Mouse (Mus musculus) lung, embryonic 14.5 days (tissue): ENCODE measurements around the gene Slc8a2. TPM values are rescaled to one million over a fixed set of nuclear protein-coding genes. Genes with fewer than 3 reads are reported as not detected.

ENCODE experiments used
- ATAC-seq: fragments of 200-750 bp; cut with Nextera tagmentation; 2 replicates; pipeline ENCODE4 v1.8.0; 2017; ENCODE audit warnings: mild to moderate bottlenecking, moderate TSS enrichment, moderate library complexity; ENCODE audit not compliant: insufficient read depth
- DNase-seq: peaks from one replicate; pipeline ENCODE4 v3.0.0-alpha.2; 2015
- H3K27ac ChIP-seq: fragments of 300-500 bp; sonication (generic); 2 replicates; pipeline ENCODE4 v1.5.1; 2014; ENCODE audit warnings: low read depth, mild to moderate bottlenecking, moderate library complexity
- H3K27me3 ChIP-seq: fragments of 300-500 bp; sonication (generic); 2 replicates; pipeline ENCODE4 v1.6.1; 2014; ENCODE audit warnings: low read length, control low read depth; ENCODE audit not compliant: insufficient read depth
- H3K36me3 ChIP-seq: fragments of 300-500 bp; sonication (generic); 2 replicates; pipeline ENCODE4 v1.6.1; 2014; ENCODE audit warnings: control low read depth; ENCODE audit not compliant: insufficient read depth
- H3K4me1 ChIP-seq: fragments of 300-500 bp; sonication (generic); 2 replicates; pipeline ENCODE4 v1.6.1; 2014; ENCODE audit warnings: antibody characterized with exemption, control low read depth; ENCODE audit not compliant: insufficient read depth
- H3K4me2 ChIP-seq: fragments of 300-500 bp; sonication (generic); 2 replicates; pipeline ENCODE4 v1.6.1; 2014; ENCODE audit warnings: mild to moderate bottlenecking
- H3K4me3 ChIP-seq: fragments of 300-500 bp; sonication (generic); 2 replicates; pipeline ENCODE4 v1.5.1; 2014; ENCODE audit warnings: low read depth, low read length
- H3K9ac ChIP-seq: fragments of 300-500 bp; sonication (generic); 2 replicates; pipeline ENCODE4 v1.6.1; 2014
- H3K9me3 ChIP-seq: fragments of 300-500 bp; sonication (generic); 2 replicates; pipeline ENCODE4 v1.6.1; 2016; ENCODE audit warnings: low read depth, low read length, control low read depth
- CTCF ChIP-seq: IDR thresholded peaks from 2 replicates; pipeline ENCODE4 v1.5.1; 2016; ENCODE audit warnings: antibody characterized with exemption, low read depth
- WGBS: fragments of 180-500 bp; shearing (Covaris S2); extraction: QIAGEN DNeasy Blood & Tissue Kit; methylation state at CpG from one replicate; pipeline ENCODE4 v1.1.7; 2014; 5-methylcytosine and 5-hydroxymethylcytosine counted together
- polyA plus RNA-seq: library from polyadenylated mRNA; unstranded; fragments of >200 nt; fragmentation: Nextera tagmentation; extraction: Ambion mirVana; gene quantifications from 2 replicates; pipeline ENCODE4 v1.2.1, GENCODE M21; 2014

Gene Slc8a2
- polyA plus RNA-seq, 1 experiment from 2014 or later = 0.17 TPM

- H3K4me1 ChIP-seq = no peaks in the 10 kb centered on the region
- H3K4me3 ChIP-seq = no peak overlapping the region
- DNase-seq (no peak), ATAC-seq (no peak)
- no peak overlapping the region for H3K9ac ChIP-seq
- peaks cover 47% of the 10 kb centered on the region for H3K36me3 ChIP-seq
- H3K27ac ChIP-seq = no peak overlapping the region
- no peak for TF ChIP-seq CTCF
- H3K4me2 ChIP-seq = no peak overlapping the region
- no peaks in the 10 kb centered on the region for H3K9me3 ChIP-seq
- 86% methylated on average over 15 of the region's 15 CpGs for WGBS
- H3K27me3 ChIP-seq = no peaks in the 10 kb centered on the region
These were observed 73.3 kb downstream of the Slc8a2 start for GRCm38 (mm10) chr7:16202756-16203504.

DNA sequence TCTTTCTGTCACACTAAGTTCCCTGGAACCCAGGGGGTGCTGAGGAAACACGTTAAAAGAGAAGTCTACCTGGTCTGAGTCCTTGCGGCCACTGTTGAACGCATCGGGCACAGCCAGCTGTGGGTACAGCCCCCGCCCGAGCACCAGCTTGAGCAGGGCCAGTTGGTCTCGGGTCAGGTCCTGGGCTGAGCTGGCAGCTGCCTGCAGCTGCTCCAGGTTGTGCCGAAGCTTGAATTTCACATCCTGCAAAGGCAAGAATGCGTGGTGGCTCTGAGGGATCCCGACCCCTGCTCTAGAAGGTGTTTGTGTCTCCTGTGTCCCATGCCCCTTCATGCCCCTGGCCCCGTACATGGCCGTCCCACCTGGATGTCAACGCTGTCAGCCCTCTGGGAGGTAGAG lies 73.9 kb downstream of the Slc8a2 start:
- Histone ChIP-seq H3K36me3 (peaks cover 41% of the 10 kb centered on the region), H3K4me1 (no peaks in the 10 kb centered on the region), H3K27ac (no peak overlapping the region), H3K4me2 (no peak overlapping the region), H3K9ac (no peak overlapping the region), H3K27me3 (no peaks in the 10 kb centered on the region), H3K4me3 (no peak overlapping the region), H3K9me3 (no peaks in the 10 kb centered on the region)
- ATAC-seq = no peak
- WGBS = 89% methylated on average over 13 of the region's 13 CpGs
- no peak for TF ChIP-seq CTCF
- no peak for DNase-seq

GRCm38 (mm10) chr7:16204791-16205190 lies 75.2 kb downstream of the Slc8a2 start:
- TF ChIP-seq CTCF = no peak
- no peak overlapping the region for H3K27ac ChIP-seq
- 79% methylated on average over 9 of the region's 9 CpGs for WGBS
- no peak for DNase-seq
- H3K27me3 ChIP-seq = no peaks in the 10 kb centered on the region
- H3K9me3 ChIP-seq = no peaks in the 10 kb centered on the region
- no peak overlapping the region for H3K4me2 ChIP-seq
- H3K9ac ChIP-seq = no peak overlapping the region
- H3K36me3 ChIP-seq = peaks cover 36% of the 10 kb centered on the region
- H3K4me3 ChIP-seq = no peak overlapping the region
- H3K4me1 ChIP-seq = peaks cover 8% of the 10 kb centered on the region; the same call in 1 of the 2 replicates
- no peak for ATAC-seq

DNA sequence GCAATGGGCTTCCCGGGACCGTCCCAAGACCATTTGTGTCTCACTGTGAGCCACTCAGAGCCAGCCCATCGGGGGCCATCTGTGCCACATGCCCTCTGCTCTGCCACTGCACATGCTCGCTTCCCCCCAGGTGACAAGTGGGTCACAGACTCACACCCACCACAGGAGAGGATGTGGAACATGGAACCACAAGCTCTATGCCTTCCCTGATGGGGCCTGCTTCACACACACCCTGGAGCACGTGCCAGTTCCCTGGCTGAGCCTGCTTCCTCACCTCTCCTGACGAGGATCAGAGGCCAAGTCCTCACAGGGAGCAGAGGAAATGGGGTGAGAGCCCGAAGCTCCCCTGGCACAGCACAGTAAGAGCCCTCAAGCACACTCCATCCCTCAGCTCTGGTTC lies 77.5 kb downstream of the Slc8a2 start:
- peaks cover 8% of the 10 kb centered on the region; the same call in 1 of the 2 replicates for H3K4me1 ChIP-seq
- H3K4me3 ChIP-seq = no peak overlapping the region
- H3K9ac ChIP-seq = no peak overlapping the region
- no peak for DNase-seq
- no peak overlapping the region for H3K4me2 ChIP-seq
- H3K27me3 ChIP-seq = no peaks in the 10 kb centered on the region
- ATAC-seq = no peak
- no peak for TF ChIP-seq CTCF
- H3K36me3 ChIP-seq = peaks cover 52% of the 10 kb centered on the region
- H3K9me3 ChIP-seq = no peaks in the 10 kb centered on the region
- 76% methylated on average over 7 of the region's 7 CpGs for WGBS
- no peak overlapping the region for H3K27ac ChIP-seq

- Histone ChIP-seq H3K9ac (no peak overlapping the region), H3K9me3 (no peaks in the 10 kb centered on the region), H3K4me3 (no peak overlapping the region), H3K4me2 (no peak overlapping the region), H3K4me1 (peaks cover 8% of the 10 kb centered on the region; the same call in 1 of the 2 replicates), H3K36me3 (peaks cover 51% of the 10 kb centered on the region), H3K27me3 (no peaks in the 10 kb centered on the region), H3K27ac (no peak overlapping the region)
- no peak for TF ChIP-seq CTCF
- WGBS = 82% methylated on average over 10 of the region's 10 CpGs
- no peak for ATAC-seq
- DNase-seq = no peak
These were observed 77.9 kb downstream of the Slc8a2 start for GRCm38 (mm10) chr7:16207496-16207895.

DNA sequence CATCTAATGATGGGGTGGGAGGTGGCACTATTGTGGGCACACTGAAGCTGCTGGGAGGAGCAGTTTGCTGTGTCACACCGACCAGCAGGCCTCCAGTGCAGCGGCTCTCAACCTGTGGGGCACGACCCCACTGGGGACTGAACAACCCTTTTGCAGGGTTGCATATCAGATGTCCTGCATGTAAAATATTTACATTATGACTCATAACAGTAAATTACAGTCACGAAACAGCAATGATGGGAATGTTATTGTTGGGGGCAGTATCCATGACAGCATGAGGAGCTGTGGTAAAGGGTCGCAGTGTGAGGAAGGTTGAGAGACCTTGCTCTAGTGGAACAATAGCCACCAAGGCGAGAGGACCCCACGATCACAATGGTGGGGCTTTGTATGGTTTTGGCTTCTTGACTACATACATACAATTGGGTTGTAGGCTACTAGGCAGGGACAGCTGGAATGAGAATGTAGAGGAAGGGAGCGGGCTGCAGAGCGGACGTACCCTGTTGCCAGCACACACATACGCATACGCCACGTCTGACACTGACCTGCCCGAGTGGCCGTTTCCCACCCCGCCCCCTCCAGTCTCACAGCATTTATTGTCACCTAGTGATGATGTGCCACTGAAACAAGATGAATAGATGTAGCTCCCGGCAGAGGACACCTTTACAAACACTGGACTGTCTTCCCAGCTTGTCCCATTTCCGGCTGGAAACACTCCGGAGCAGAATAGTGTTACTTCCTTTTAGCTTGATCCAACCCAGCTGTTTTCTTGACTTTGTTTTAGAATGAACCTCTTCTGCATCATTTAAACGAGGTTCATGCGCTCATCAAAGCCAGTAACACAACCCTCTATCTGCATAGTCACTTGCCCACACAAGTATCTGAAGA lies 79.4 kb downstream of the Slc8a2 start:
- WGBS = 52% methylated on average over 21 of the region's 21 CpGs
- H3K4me2 ChIP-seq = no peak overlapping the region
- peaks cover 50% of the 10 kb centered on the region; the same call in 1 of the 2 replicates for H3K36me3 ChIP-seq
- H3K9ac ChIP-seq = no peak overlapping the region
- H3K9me3 ChIP-seq = no peaks in the 10 kb centered on the region
- peaks cover 8% of the 10 kb centered on the region; the same call in 1 of the 2 replicates for H3K4me1 ChIP-seq
- no peak overlapping the region for H3K4me3 ChIP-seq
- DNase-seq (peak; percentile 84), ATAC-seq (peak; percentile 71)
- peak overlapping the region; percentile 63; the same call in 1 of the 2 replicates for H3K27ac ChIP-seq
- no peaks in the 10 kb centered on the region for H3K27me3 ChIP-seq
- no peak for TF ChIP-seq CTCF

Other genes with a start within 250 kb of the Slc8a2 start
- not detected in 2 replicates for gene Crx, start 249.9 kb upstream of the Slc8a2 start, polyA plus RNA-seq
- not detected in 2 replicates for gene Crxos, start 247.2 kb upstream of the Slc8a2 start, polyA plus RNA-seq
- gene Selenow, start 207.4 kb upstream of the Slc8a2 start, polyA plus RNA-seq = 909 and 927 TPM in 2 replicates
- 184 and 187 TPM in 2 replicates for gene Nop53, start 183.8 kb upstream of the Slc8a2 start, polyA plus RNA-seq
- gene Ehd2, start 162.3 kb upstream of the Slc8a2 start, polyA plus RNA-seq = 61.2 and 67.5 TPM in 2 replicates
- gene Bicra, start 81.9 kb upstream of the Slc8a2 start, polyA plus RNA-seq = 8.7 and 9.6 TPM in 2 replicates
- gene Zfp541, start 68.0 kb upstream of the Slc8a2 start, polyA plus RNA-seq = 0.16 TPM in 1 of 2 replicates, not detected in the other
- gene Napa, start 31.4 kb upstream of the Slc8a2 start, polyA plus RNA-seq = 168 and 176 TPM in 2 replicates
- 26.6 and 26.7 TPM in 2 replicates for gene Kptn, start 9.9 kb upstream of the Slc8a2 start, polyA plus RNA-seq
- 21.0 and 24.9 TPM in 2 replicates for gene Meis3, start 45.3 kb downstream of the Slc8a2 start, polyA plus RNA-seq
- 11.2 and 13.8 TPM in 2 replicates for gene Dhx34, start 92.2 kb downstream of the Slc8a2 start, polyA plus RNA-seq
- 0.05 and 0.18 TPM in 2 replicates for gene C5ar2, start 114.3 kb downstream of the Slc8a2 start, polyA plus RNA-seq
- gene C5ar1, start 129.7 kb downstream of the Slc8a2 start, polyA plus RNA-seq = 1.7 and 2.0 TPM in 2 replicates
- 14.3 and 14.5 TPM in 2 replicates for gene Inafm1, start 143.8 kb downstream of the Slc8a2 start, polyA plus RNA-seq
- gene Ccdc9, start 157.0 kb downstream of the Slc8a2 start, polyA plus RNA-seq = 17.7 and 22.7 TPM in 2 replicates
- gene Bbc3, start 178.6 kb downstream of the Slc8a2 start, polyA plus RNA-seq = 4.9 and 6.4 TPM in 2 replicates